Mouse (Mus musculus) spleen, adult 2 months (tissue): ENCODE measurements around the gene Gm11042.

ENCODE experiments used
- CTCF ChIP-seq: fragments of 200-500 bp; IDR thresholded peaks from 2 replicates; pipeline ENCODE4 v1.5.1; 2011; ENCODE audit warnings: mild to moderate bottlenecking, inconsistent platforms; ENCODE audit not compliant: insufficient read depth, insufficient read length, insufficient replicate concordance; ENCODE audit errors: extremely low read depth
- POLR2A ChIP-seq: fragments of 200-500 bp; IDR thresholded peaks from 2 replicates; pipeline ENCODE4 v1.6.1; 2011; ENCODE audit warnings: low read depth, low read length, inconsistent platforms

GRCm38 (mm10) chr12:74296374-74296773 lies 19.8 kb downstream of the Gm11042 start:
- no peak for TF ChIP-seq CTCF
- TF ChIP-seq POLR2A, result no peak
